Mouse (Mus musculus): ENCODE results near the gene Lss.

GRCm38 (mm10) chr10:76569996-76570685, 38.8 kb downstream of the Lss start:
- TF ChIP-seq POLR2A (IDR thresholded peaks at IDR 0.05; ENCODE audit: control insufficient read depth, low read depth, low read length), result no peak
- TF ChIP-seq CTCF (IDR thresholded peaks at IDR 0.05; ENCODE audit: control insufficient read depth, insufficient read depth, insufficient replicate concordance, low read depth, low read length), result no peak
